Mouse (Mus musculus) macrophage (primary cell): Measurements from ENCODE around the gene Dpysl5. TPM values are rescaled to one million over a fixed set of nuclear protein-coding genes. Genes with fewer than 3 reads are reported as not detected.
A peak's percentile ranks its signal among the peaks of the same experiment; 100 is the strongest.

Experiments used
- H3K27ac ChIP-seq: fragments of 350-480 bp; formaldehyde crosslinking; 2 replicates; pipeline ENCODE4 v1.9.0; 2021
- H3K36me3 ChIP-seq: fragments of 350-480 bp; formaldehyde crosslinking; 2 replicates; pipeline ENCODE4 v1.9.0; 2021; ENCODE audit errors: inconsistent target
- H3K4me3 ChIP-seq: fragments of 350-480 bp; formaldehyde crosslinking; 2 replicates; pipeline ENCODE4 v1.9.0; 2021; ENCODE audit errors: inconsistent target
- H3K79me2 ChIP-seq: fragments of 350-480 bp; formaldehyde crosslinking; 2 replicates; pipeline ENCODE4 v1.9.0; 2021; ENCODE audit errors: inconsistent target
- WGBS: methylation state at CpG from one replicate; pipeline ENCODE4 v1.1.7; 2026; ENCODE audit warnings: inconsistent platforms; ENCODE audit not compliant: missing documents; 5-methylcytosine and 5-hydroxymethylcytosine counted together
- polyA plus RNA-seq: library from polyadenylated mRNA; stranded (reverse); fragments of 250-400 nt; gene quantifications from 3 replicates; pipeline ENCODE4 v1.2.4, GENCODE M21; 2018; ENCODE audit warnings: inconsistent platforms

Gene Dpysl5
- polyA plus RNA-seq, 1 experiment from 2014 or later = not detected

DNA sequence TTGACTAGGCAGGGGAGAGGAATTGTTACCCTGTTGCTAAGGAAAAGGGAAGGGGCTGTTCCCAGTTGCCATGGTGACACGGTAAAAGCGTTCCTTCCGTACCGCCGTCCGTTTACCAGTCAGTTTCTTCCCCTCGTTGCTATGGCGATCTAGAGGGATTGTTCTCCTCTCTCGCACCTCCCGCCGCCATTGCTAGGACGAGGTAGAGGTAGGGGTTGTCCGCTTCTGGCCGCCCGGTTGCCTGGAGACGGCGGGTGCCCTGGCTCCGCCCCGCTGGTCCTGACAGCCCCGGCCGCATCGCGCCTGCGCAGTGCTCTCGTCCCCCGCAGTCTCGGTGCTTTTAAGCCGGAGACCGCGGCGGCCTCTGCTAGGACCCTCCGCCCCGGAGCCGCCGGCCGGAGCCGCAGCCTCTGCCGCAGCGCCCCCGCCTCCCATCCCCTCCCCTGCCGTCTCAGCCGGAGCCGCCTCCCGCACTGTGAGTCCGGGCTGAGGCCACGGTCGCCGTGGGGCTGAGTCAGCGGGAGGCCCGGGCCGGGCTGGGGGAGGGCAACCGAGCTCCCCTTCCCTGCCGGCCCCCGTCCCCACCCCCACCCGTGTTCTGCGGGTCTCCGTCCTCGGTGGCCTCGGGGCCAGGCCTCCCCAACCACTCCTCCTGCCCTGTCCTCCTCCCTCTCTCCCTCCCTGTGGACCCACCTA lies 103.2 kb downstream of the Dpysl5 start, which contains the start of gene Mapre3:
TSS of gene Mapre3 (plus strand) at position 218 of the 696 bp plus-strand sequence.
- H3K27ac ChIP-seq = no peak within 1 kb of the TSS
- no peaks in the 10 kb centered on the region for H3K36me3 ChIP-seq
- H3K79me2 ChIP-seq = no peaks in the 10 kb centered on the region
- H3K4me3 ChIP-seq = peak within 1 kb of the TSS; percentile 23; the same call in 1 of the 2 replicates
- 1% methylated on average over 44 of the region's 59 CpGs for WGBS

DNA sequence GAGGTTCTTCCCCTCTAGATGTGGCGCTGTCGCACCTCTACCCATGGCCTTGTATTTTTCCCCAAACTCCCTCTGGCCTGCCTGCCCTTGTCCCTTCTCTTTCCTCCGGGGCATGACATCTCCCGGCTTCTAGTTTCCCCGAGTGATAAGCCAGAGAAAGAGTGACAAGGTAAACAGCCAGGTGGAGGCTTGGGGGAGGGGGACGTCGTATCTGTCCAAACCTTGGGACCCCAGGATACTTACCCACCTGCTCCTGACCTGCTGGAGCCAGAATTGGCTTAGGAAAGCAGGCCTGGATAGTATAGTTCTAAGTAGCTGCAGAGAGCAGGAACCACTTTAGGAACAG lies 103.7 kb downstream of the Dpysl5 start:
- no peaks in the 10 kb centered on the region for H3K36me3 ChIP-seq
- 19% methylated on average over 7 of the region's 7 CpGs for WGBS
- no peaks in the 10 kb centered on the region for H3K79me2 ChIP-seq
- H3K4me3 ChIP-seq = no peak overlapping the region; the same call in 1 of the 2 replicates
- H3K27ac ChIP-seq = no peak overlapping the region

DNA sequence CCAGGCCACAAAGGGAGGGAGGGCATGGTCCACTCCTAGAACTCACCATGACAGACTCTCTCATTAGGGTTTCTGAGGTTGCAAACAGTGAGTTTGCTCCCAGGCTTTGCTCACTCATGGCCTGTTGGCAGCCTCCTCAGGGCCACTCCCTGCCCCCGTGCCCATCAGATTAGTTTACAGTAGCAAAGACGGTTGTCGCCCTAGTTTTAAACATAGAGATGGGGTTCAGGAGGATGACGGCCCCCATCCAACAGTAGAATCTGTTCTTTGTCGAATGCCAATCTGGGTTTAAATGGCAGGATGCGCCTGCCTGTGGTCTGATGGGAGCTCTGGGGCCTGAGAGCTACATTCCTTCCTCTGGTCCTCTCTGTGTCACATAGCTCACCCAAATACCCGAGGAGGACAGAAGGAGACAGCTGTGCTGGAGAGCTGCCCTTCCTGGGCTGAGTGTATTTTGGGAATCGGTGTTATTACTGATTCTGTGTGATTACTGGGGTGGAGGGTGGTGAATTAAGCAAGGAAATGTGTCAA lies 105.0 kb downstream of the Dpysl5 start:
- Histone ChIP-seq H3K4me3 (no peak overlapping the region), H3K36me3 (no peaks in the 10 kb centered on the region)
- WGBS = 85% methylated on average over 8 of the region's 8 CpGs

DNA sequence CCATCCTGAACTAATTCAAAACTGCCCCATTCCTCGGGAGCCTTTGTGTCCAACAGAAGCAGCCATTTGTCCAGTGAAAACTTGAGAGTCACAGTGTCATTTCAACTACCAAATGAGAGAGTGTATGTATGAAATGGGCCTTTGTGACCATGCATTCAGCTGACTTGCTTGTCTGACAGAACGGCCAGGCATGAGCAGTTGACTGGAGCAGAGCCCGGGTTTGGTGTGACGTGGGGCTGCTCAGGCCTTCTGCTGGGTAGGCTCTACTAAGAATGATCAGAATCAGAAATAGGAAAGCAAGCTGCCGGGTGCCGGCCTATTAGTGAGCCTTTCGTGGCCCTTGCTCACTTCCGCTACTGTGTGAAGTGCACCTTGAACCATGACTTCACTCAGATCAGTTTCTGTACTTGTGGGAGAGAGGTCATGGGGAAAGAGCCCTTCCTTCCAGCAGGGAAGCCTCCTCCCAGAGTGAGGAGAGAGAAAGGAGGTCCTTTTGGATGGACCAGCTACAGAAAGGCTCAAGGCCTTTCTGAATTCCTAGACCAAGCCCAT lies 107.5 kb downstream of the Dpysl5 start:
- 93% methylated on average over 8 of the region's 8 CpGs for WGBS

More for the DNA sequence above, 105.0 kb downstream of the Dpysl5 start:
- H3K79me2 ChIP-seq = no peaks in the 10 kb centered on the region
- H3K27ac ChIP-seq = no peak overlapping the region

DNA sequence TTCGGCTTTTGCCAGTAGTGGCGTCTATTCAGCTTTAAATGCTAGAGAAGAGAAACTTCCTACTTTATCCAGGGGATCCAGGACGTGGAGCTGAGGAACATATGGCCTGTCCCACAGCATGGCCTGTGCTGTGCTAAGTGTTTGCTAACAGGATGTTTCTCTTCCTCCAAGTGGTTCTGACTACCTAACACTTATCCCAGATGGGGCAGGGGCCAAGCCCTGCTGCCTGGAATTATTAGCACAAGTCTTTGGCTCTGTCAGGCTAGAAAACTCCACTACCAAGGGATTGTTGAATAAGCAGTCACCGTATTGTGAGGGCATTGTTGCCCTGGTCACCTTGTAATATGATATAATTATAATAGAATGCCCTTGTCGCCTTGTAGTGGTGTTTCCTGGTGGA lies 111.3 kb downstream of the Dpysl5 start:
- 98% methylated on average over 5 of the region's 5 CpGs for WGBS
- H3K79me2 ChIP-seq = no peaks in the 10 kb centered on the region
- H3K36me3 ChIP-seq = no peaks in the 10 kb centered on the region
- no peak overlapping the region for H3K4me3 ChIP-seq
- no peak overlapping the region for H3K27ac ChIP-seq

More for the DNA sequence above, 107.5 kb downstream of the Dpysl5 start:
- no peaks in the 10 kb centered on the region for H3K79me2 ChIP-seq
- H3K36me3 ChIP-seq = no peaks in the 10 kb centered on the region
- no peak overlapping the region for H3K4me3 ChIP-seq
- H3K27ac ChIP-seq = no peak overlapping the region

DNA sequence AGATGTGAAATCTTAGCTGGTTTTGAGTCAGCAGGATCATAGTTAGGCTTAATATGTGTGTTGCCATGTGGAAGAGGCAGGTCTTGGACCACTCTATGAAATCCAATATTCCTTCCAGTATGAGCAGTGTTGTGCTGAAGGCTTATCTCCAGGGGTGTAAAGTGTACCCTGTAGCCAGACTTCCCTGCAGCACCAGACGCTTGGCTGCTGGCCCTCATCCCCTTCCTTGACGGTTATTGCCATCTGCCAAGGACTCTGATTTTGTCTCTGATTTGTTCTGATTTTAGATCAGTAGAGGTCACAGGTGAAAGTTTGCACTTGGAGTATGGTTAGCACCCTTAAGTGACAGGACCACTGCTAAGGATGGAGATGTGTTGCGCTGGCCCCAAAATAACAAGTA lies 111.7 kb downstream of the Dpysl5 start:
- H3K79me2 ChIP-seq = no peaks in the 10 kb centered on the region
- H3K27ac ChIP-seq = no peak overlapping the region
- no peaks in the 10 kb centered on the region for H3K36me3 ChIP-seq
- 89% methylated on average over 3 of the region's 3 CpGs for WGBS
- H3K4me3 ChIP-seq = no peak overlapping the region

DNA sequence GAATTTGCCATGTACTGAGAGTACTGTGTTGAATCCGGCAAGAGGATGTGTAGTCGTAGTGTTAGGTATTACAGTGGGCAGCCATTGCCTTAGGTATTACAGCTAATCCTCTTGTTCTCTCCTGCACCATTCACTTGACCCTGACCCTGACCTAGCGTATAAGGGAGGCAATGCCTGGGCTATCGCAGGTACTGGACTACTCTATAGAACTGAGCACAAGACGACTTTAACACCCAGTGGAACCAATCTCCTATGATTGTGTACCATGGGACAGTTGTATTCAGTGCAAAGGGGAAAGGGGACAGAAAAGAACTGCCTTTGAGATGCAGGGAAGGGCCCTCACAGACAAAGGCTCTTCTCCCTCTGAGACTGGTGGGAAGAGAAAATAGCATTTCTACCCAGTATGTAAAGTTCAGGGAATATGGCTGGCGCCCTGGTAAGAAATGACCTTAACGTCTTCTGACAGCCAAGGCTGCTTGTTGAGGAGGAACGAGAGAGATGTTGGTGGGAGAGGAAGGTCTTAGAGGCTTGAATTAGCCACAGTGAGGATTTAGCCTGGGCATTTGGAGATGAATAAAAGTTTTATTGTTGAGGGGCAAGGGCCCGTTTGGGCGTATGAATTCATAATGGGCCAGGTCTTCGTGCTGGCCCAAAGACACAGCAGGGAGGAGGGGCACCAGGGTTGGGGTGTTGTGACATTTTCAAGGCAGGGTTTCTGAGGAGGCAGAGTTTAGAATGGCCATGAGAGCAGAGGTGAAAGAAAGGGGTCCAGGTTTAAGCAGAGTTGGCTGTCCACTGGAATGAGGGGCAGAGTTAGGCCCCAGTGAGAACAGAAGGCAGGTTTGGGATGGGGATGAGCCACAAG lies 113.0 kb downstream of the Dpysl5 start:
- 94% methylated on average over 11 of the region's 11 CpGs for WGBS
- H3K4me3 ChIP-seq = no peak overlapping the region
- H3K27ac ChIP-seq = no peak overlapping the region
- H3K36me3 ChIP-seq = no peaks in the 10 kb centered on the region
- H3K79me2 ChIP-seq = no peaks in the 10 kb centered on the region

DNA sequence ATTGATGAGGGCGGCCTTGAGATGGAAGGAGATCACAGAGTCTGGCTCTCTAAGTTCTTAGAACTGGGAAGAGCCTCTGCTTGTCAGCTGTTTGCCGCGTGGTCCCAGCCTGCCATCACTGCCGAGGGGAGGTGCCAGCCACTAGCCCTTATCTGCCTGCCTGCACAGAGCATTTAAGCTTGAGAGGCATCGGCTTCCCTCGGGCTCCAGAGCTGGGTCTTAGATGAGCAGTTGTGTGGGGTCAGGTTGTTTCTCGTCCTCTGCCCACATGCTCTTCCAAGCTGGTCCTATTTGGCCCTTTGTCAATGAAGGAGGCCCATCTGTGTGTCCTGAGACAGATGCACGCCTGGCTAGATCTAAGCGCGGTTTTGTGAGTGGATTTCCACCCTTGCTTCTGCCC lies 113.8 kb downstream of the Dpysl5 start:
- Histone ChIP-seq H3K4me3 (no peak overlapping the region), H3K79me2 (no peaks in the 10 kb centered on the region), H3K36me3 (no peaks in the 10 kb centered on the region), H3K27ac (no peak overlapping the region)
- 93% methylated on average over 10 of the region's 10 CpGs for WGBS

DNA sequence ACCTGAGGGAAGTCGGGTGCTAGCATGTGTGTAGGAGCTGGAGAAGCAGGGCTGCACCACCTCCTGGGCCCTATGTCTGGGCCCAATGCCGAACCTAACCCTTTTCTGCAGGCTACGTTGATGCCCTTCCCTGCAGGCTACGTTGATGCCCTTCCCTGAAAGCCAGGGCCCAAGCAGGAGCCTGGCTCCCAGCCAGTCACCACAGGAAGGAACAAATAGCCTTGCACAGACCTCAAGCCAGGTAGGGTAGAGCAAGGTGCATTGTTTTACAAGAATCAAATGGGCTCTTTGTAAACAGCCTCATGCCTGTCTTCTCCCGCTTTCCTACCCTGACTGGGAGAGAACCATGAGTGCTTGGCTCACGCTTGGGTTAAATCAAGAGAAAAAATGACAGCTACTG lies 114.5 kb downstream of the Dpysl5 start:
- WGBS = 63% methylated on average over 6 of the region's 6 CpGs
- H3K79me2 ChIP-seq = no peaks in the 10 kb centered on the region
- no peak overlapping the region for H3K27ac ChIP-seq

DNA sequence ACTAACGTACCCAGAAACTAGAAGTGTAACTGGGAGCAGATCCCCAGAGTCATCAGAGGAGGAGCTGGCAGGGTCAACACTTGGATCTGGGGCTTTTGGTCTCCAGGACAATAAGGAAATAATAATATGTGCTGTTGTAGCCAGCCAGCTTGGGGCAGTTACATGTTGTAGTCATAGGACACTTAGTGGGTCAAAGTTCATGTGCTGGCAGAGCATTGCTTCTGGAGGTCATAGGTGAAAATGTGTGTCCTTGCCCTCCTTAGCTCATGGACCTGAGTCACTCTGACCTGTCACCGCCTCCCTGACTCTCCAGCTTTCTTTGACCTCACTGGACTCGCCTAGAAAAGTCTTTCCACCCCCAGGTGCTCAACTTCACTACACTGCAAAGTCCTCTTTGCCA lies 122.1 kb downstream of the Dpysl5 start:
- Histone ChIP-seq H3K27ac (no peak overlapping the region), H3K36me3 (no peaks in the 10 kb centered on the region), H3K4me3 (no peak overlapping the region), H3K79me2 (no peaks in the 10 kb centered on the region)
- WGBS = 88% methylated on average over 3 of the region's 3 CpGs

More for the DNA sequence above, 114.5 kb downstream of the Dpysl5 start:
- Histone ChIP-seq H3K36me3 (no peaks in the 10 kb centered on the region), H3K4me3 (no peak overlapping the region)

DNA sequence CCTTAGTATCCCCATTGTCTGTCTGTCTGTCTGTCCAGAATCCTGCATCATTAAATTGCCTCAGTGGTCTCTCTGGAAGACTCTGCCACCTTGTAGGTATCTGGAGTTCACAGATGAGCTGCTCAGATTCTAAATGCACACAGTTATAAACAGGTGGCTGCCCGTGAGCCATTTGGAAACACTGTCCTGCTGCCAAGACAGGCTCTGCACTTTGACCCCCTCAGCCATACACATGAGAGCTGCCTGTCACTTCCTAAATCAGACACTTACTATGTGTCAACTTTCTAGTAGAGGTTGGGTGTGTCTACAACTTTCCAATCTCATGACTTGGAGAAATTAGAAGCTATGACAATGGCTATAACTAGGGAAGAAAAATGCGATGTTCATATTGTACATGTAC lies 128.4 kb downstream of the Dpysl5 start:
- H3K79me2 ChIP-seq = no peaks in the 10 kb centered on the region
- 93% methylated on average over 2 of the region's 2 CpGs for WGBS
- no peaks in the 10 kb centered on the region for H3K36me3 ChIP-seq
- no peak overlapping the region for H3K4me3 ChIP-seq
- no peak overlapping the region for H3K27ac ChIP-seq

DNA sequence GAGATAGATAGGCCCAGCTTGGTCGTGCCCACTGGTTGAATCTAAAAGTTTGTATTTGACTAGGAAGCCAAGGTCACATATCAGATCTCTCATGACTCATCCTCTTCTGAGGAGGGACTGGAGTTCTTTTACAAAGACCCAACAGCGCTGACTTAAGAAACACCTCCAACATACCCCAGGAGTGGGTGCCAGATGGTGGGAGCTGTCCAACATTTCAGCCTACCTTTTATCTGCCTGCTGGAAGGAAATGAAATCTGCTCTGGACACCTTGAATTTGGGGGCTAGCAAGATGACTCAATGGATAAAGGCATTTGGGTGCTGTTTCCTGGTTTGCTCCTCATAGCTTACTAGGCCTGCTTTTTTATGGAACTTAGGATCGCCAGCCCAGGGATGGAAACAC lies 130.5 kb downstream of the Dpysl5 start:
- 90% methylated on average over 3 of the region's 3 CpGs for WGBS
- Histone ChIP-seq H3K79me2 (no peaks in the 10 kb centered on the region), H3K4me3 (no peak overlapping the region), H3K27ac (no peak overlapping the region), H3K36me3 (no peaks in the 10 kb centered on the region)
